Mouse (Mus musculus) urinary bladder, postnatal 10 days (tissue): ENCODE data around the gene Psmb3.
"Not testable (repeated sequence)": the region's sequence is repeated elsewhere in the genome, so short reads cannot be mapped to it uniquely, and the experiment has no call there.

ENCODE experiments used
- DNase-seq: peaks from one replicate; pipeline ENCODE4 v3.0.0; 2022; ENCODE audit warnings: low spot score

Gene Psmb3

DNA sequence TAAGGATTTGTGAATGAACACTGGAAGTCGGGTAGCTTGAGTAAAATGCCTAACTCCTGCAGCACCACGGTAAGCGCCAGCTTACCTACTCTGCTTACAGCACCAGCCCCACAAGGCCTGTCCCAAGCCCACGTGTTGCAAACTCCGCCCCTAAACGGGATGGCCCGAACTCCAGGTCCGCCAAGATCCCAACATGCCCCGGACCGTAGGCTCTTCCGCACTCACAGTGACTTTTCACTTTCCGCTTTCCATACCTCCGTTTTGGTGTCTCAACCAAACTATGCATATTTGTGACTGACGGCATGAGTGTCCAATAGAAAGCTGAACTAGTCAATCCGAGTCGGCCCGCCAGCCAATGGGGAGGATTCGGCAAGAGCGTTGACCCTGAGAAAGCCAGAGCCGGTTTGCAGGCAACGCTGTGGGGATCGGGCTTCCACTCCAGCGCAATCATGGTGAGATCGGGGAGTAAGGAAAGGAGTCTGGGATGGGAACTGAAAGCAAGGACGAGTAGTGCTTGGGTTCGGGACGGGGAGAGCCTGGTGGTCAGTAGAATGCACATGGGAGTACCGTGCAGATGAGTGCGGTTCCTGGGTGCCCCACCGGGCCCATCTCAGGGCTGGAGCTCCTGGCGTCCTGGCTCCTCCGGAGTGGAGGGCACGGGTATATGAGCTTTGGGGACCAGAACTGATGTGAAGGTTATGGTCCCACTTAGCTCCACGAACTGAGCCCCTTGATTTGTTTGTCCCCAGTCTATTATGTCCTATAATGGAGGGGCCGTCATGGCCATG lies at the start of gene Psmb3:
Gene Psmb3 (plus strand): TSS at position 361 of the 788 bp plus-strand sequence.
- DNase-seq: peak; percentile 97

DNA sequence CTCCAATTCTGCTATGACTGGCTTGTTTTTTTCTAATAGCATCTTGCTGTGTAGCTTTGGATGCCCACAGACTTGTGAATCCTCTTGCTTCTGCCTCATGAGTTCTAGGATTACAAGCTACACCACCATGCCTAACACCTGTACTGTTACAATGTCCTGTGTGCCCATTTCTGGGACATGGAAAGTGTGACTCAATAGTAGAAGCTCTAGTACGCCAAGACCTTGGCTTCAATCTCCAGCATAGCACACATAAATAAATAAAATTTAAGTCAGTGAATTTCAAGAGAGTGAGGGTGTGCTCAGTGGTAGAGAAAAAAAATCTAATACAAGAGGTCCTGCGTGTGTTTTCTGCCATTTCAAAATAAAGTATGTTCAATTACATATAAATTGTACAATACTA lies 49.0 kb upstream of the Psmb3 start:
- DNase-seq: no peak

DNA sequence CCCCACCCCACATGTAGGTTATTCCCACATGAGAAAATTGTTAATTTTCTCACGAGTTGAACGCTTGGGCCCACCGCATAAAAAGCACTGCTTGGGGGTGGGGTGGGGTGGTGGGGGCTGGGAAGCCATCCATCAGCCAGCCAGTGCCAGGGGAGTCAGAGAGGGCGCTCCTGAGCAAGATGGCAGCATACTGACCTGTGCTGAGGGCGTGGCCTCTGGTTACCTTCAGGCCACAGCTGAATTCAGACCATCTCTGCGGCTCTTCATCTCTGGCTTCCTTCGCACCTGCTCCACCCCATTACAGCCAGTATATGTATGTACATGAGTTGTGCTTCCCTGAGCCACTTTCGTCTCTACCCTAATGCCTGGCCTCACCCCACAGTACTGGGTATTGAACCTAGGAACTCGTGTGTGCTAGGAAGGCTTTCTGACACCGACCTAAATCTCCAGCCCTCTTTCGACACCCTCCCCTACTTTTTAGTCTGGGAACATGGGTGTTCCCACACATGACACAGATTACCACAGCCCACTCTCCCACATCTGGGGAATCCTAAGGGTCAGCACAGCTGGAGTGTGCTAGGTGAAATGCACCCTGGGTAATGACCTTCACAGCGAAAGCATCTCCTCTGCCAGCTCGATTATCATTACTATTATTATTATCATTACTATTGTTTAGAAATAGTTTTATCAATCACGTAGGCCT lies 46.8 kb upstream of the Psmb3 start:
- DNase-seq: no peak

DNA sequence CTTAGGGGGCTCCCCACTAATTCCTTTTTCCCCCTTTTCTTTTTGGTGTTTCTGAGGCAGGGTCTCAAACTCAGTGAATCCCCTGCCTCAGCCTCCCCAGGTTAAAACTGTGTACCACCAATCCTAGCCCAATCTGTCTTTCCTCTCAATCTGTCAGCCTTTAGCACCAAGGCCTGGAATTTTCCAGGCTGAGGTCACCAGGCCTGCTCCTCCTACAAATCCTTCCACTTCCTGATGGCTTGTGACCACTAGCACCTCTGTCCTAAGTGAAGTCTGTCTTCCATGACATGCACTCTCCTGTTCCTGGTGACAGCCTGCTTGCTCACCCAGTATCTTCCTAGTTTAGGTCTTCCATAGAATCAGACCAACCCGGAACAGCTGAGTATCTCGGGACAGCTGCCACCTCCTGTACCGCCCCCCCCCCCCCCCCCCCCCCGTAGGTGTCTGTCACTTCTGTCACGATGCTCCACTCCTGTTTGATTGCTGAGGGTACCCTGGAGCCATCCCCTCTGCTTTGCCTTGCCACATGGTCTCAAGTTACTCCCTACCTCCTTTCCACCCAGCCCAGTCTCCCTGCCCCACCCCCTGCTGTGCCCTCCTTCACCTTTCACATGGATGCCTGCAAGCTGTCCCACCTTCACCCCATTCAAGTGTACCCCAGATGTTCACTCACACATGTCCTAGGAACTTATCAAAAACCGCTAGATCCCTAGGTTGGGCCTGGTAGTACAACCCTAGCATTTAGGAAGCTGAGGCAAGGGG lies 45.8 kb upstream of the Psmb3 start:
- no peak for DNase-seq

GRCm38 (mm10) chr11:97657967-97658366 lies 45.2 kb upstream of the Psmb3 start:
- DNase-seq: not testable (repeated sequence)

DNA sequence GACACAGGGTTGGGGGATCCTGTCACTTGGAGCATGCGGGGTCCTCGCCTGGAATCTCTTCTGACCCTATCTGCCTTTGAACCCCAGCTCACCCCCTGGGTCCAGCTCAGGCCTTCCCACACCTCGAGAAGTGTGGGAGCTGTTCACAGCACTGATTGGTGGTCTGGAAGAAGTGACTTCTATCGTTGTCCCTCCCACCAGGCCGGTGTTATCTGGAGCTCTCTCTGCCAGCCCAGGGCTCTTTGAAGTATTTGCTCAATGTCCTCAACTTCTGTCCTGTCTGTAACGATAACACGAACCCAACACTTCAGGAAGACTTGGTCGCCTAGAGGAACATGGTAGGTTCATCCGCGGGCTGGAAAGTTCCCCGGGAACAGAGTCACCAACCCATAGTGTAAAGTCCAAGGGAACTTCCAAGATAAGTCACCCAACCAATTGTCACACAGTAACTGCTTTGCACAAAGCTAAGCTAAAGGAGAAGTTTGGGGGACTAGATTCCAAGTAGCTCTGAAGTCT lies 44.4 kb upstream of the Psmb3 start:
- no peak for DNase-seq

- no peak for DNase-seq
These were observed 43.8 kb upstream of the Psmb3 start for GRCm38 (mm10) chr11:97659267-97659989.

- DNase-seq: no peak
These were observed 43.0 kb upstream of the Psmb3 start for GRCm38 (mm10) chr11:97659990-97660714.

- DNase-seq: no peak
These were observed 42.2 kb upstream of the Psmb3 start for GRCm38 (mm10) chr11:97660734-97661647.

GRCm38 (mm10) chr11:97661648-97662133 lies 41.5 kb upstream of the Psmb3 start:
- no peak for DNase-seq

DNA sequence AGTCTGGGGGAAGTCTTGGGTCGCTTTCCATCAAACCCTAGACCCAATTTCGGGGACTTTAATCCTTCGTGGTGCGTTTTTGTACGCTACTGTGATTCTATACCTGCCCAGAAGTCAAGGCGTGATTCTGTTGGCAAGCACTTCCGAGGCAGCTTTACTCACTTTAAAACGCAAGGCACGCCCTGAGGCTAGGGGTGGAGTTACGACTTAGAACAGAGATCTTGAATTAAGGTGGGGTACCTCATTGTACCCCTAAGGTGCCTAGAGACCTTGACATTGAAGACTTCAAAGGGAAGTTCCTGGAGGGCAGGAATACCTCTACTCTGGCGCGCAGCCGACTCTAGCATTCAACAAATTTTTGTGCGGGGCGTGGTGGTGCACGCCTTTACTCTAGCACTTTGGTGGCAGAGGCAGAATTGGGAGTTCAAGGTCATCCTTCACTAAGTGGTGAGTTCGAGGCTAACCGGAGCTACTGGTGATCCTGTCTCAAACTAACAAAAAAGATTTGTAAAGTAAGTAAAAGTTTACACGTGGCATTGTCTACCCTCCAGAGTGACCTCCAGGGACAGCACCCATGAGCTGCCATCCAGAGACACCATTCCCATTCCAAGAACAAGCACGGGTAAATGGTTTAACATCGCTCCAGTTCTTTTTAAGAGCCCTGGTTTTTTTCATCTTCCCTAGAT lies 40.8 kb upstream of the Psmb3 start:
- DNase-seq: no peak

DNA sequence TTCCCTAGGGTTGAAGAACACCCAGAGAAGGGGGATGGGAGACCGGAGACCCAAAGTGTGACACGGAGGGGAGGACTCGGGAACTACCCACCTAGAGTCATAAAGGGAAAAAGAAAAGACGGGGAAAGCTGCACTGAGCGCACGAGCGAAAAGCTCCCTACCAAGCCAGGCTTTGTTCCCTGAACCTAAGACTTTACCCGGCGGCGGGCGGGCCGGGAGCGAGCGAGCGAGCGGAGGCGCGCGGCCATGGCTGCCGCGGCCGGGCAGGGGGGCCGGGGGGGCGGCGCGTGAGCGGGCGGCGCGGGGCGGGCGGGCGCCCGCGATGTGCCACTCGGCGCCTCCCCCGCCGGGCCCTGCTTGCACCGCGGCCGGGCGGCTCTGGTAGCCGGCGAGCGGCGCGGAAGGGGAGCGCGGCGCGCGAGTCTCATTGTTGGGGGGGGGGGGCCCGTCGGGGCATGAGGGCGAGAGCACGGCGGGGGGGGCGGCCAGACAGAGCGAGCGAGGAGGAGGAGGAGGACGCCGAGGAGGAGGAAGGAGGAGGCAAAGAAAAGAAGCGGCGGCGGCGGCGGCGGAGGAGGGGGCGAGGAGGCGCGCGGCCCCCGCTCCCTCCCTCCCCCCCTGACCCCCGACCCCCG lies 40.2 kb upstream of the Psmb3 start, which contains the start of gene Mllt6:
Gene Mllt6 (plus strand): TSS at position 522 of the 635 bp plus-strand sequence.
- peak; percentile 35 for DNase-seq

DNA sequence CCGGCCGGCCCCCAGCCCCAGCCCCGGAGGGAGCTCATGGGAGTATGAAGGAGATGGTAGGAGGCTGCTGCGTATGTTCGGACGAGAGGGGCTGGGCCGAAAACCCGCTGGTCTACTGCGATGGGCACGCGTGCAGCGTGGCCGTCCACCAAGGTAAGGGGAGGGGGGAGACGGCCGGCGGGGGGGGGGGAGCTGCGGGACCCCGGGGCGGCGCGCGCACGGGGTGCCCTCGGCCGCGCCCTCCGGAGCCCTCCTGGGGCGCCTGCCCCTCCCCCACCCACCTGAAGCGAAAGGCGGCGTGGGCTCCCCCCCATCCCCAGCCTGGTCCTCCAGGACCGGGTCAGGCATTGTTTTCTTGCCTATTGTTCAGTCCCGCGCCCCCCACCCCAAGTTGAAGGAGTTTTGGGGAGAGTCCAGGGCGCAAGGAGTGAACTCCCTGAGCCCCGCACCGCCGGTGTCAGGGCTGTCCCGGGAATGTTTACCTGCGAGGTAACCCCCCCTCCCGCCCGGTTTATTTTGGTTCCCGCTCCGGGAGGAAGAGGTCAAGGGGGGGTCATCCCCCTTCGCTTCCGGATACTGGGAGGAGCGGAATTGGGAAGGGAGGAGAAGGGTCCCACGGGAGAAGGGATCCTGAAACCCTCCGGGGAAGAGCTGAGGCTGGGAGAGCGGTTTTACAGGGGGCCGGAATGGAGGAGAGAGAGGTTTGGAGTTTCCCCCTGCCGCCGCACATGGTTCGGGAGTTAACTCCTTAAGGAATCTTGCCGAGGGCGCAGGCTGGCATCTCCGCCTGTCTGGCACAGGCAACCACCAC lies 39.5 kb upstream of the Psmb3 start:
- DNase-seq: no peak

DNA sequence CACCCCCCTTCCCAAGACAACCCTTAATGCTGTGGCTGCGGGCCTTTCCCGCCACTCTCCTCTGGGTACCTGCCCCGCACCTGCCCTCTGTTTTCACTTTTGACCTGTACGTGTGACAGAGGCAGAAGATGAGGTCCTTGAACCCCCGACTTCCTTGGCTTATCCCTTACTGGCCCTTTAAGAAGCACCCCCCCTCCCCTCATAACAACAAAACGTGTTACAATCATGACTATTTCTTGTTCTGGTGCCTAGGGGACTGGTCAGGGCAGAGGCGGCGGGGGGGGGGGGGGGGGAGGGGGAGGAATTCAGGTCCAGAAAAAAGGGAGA lies 38.9 kb upstream of the Psmb3 start:
- no peak for DNase-seq

- no peak for DNase-seq
These were observed 38.4 kb upstream of the Psmb3 start for GRCm38 (mm10) chr11:97664771-97665240.

DNA sequence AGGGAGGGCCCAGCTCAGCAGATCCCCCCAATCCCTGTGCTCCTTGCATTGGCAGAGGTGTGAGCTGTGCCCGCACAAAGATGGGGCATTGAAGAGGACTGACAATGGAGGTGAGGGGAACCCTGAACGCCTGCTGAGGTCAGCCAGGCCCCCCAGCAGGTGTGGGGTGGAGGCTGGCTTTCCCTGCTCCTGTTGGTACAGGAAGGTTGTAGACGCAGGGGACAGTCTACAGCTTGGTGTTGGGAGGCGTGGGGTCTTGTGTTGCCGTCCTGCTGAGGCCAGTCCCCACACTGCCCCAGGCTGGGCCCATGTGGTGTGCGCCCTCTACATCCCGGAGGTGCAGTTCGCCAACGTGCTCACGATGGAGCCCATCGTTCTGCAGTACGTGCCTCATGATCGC lies 37.8 kb upstream of the Psmb3 start:
- DNase-seq: no peak

DNA sequence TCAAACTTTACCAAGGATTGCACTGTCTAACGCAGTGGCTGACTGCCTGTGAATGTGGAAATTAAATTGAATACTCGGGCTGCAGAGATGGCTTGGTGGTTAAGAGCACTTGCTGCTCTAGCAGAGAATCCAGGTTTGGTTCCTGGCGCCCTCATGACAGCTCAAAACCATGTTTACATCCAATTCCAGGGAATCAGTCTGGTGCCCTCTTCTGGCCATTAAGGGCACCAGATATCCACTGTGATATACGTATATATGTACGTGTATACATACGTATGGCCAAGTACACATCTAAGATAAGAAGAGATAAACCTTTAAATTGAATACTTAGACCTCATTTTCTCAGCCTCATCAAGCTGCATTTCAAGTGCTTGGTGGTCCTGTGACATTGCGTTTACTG lies 37.0 kb upstream of the Psmb3 start:
- no peak for DNase-seq

DNA sequence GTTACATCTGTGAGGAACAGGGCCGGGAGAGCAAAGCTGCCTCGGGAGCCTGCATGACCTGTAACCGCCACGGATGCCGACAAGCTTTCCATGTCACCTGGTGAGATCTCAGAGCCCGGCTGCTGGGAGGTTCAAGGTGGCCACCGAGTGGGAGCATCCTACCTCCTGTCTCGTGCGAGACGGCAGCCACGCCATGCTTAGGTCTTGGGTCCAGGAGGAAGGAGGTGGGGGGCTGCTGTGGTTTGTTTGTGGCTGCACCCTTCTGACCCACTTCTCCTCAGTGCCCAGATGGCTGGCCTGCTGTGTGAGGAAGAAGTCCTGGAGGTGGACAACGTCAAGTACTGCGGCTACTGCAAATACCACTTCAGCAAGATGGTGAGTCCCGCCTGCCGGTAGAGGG lies 36.4 kb upstream of the Psmb3 start:
- no peak for DNase-seq
